Mouse (Mus musculus): ENCODE measurements around the gene Rab25. TPM values are rescaled to one million over a fixed set of nuclear protein-coding genes. Genes with fewer than 3 reads are reported as not detected.

Rab25 gene
- total RNA-seq, 1 experiment from 2014 or later: not detected

DNA sequence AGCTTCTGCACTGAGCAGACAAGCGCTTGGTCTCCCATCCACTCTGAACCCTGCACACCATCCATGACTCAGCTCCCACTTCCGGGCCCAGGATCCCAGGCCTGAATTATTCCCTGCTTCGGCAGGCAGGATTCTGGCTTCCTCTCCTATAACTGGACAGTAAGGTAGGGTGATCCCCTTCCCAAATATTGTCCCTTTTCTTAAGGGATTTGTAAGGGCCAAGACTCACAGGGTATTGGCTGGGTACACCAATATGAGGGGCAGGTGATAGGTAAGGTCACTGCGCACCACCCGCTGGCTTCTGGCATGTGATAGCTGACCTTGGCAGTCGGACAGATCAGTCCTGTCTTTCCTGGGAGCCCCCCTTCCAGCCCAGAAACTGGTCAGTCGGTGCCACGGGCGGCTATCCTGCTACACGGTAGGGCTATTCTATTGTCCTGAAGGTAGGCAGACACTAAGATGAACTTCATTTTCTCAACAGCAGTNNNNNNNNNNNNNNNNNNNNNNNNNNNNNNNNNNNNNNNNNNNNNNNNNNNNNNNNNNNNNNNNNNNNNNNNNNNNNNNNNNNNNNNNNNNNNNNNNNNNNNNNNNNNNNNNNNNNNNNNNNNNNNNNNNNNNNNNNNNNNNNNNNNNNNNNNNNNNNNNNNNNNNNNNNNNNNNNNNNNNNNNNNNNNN lies 52.2 kb downstream of the Rab25 start:
- no peak for ATAC-seq (replicated peaks; ENCODE audit: insufficient number of reproducible peaks, low FRiP score, low TSS enrichment, poor library complexity, severe bottlenecking)

DNA sequence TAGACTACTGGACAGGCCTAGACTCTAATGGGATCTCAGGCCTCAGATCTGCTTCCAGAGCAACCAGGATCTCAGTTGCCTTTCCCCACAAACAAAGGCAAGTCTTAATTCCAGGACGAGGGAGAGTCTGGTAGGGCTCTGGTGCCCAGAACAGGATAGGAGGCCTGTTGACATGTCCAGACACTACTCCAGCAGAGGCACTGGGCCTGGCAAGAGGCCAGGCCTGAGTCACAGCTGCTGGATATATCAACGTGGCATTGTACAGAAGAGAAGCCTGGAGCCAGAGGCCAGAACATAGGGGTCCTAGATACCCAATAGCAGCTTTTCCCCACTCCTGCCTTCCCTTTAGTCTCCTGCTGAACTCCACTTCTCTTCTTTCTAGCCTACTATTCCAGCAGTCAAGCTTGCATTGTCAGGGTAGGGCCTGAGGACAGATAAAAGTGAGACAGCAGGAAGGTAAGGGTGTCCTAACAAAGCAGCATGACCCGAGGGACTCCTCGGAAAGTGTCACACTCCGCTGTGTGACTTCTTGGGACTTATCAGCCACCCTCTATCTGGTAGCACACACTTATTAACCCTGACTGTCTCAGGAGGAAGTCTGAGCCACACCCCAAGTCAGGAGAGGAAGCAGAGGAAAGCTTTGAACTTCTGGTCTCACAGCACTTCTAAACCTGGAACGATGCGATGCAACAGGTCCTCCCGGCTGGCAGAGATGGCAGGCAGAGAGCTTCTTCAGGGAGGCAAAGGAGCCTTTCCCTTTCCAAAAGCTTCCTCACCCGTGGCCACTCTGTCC lies 53.1 kb downstream of the Rab25 start:
- ATAC-seq (replicated peaks; ENCODE audit: insufficient number of reproducible peaks, low FRiP score, low TSS enrichment, poor library complexity, severe bottlenecking): no peak

DNA sequence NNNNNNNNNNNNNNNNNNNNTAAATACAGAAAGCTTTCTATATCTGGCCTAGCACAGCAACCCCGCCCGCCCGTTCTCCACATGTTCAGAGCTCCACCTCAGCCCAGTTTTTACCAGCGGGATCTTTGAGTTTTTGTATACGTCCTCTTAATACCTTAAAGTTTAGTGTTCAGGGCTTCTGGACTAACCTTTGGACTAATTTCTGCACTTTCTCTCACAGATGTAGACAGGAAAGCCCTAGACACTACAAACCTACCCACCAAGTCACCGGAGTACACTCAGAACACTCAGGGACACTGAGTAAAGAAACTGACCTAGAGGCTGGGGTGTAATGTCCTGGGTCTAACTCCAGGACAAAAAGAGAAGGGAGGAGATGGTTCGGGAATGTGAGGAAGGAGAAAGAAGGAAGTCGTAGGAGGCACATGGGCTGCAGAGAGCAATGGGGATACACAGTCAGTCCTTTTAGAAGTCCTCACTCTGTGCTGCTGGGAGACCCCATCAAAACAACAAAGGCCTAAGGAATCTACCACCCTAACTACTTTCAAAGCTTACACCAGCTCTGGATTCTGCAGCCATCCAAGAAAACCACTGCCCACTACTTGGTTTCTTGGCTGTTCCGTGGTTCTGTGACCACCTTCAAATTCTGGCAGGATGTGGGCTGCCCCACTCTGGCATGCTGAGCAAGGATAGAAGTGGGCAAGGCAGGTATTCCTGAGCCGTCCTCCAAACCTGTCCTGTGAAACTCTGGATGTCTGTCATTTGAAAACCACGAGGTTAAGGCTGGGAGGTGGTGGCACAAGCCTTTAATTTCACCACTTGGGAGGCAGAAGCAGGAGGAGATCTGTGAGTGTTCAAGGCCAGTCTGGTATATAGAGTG lies 54.2 kb downstream of the Rab25 start:
- ATAC-seq (replicated peaks; ENCODE audit: insufficient number of reproducible peaks, low FRiP score, low TSS enrichment, poor library complexity, severe bottlenecking): no peak

Other genes starting within 250 kb of the Rab25 start
- gene Glmp, start 223.3 kb downstream of the Rab25 start, total RNA-seq (2017): 12.1 to 34.5 TPM (median 17.5 TPM) in 3 replicates
- gene Tmem79, start 212.2 kb downstream of the Rab25 start, total RNA-seq (2017): 0.49 to 1.8 TPM in 2 of 3 replicates, not detected in the other
- gene Smg5, start 212.0 kb downstream of the Rab25 start, total RNA-seq (2017): 40.5 to 64.7 TPM (median 48.7 TPM) in 3 replicates
- 1.6 TPM in 1 of 3 replicates, not detected in the others for gene Paqr6, start 183.7 kb downstream of the Rab25 start, total RNA-seq (2017)
- gene Bglap3, start 175.6 kb downstream of the Rab25 start, total RNA-seq (2017): not detected in 3 replicates
- gene Bglap2, start 169.6 kb downstream of the Rab25 start, total RNA-seq (2017): not detected in 3 replicates
- not detected in 3 replicates for gene Bglap, start 163.8 kb downstream of the Rab25 start, total RNA-seq (2017)
- gene Pmf1, start 138.0 kb downstream of the Rab25 start, total RNA-seq (2017): 14.2 to 29.8 TPM (median 14.4 TPM) in 3 replicates
- gene Slc25a44, start 123.2 kb downstream of the Rab25 start, total RNA-seq (2017): 11.4 to 19.2 TPM (median 15.5 TPM) in 3 replicates
- gene Sema4a, start 87.1 kb downstream of the Rab25 start, total RNA-seq (2017): 41.3 to 161 TPM (median 62.1 TPM) in 3 replicates
- 28.1 to 43.4 TPM (median 40.8 TPM) in 3 replicates for gene Lmna, start 38.3 kb downstream of the Rab25 start, total RNA-seq (2017)
- gene Mex3a, start 15.9 kb downstream of the Rab25 start, total RNA-seq (2017): 0.19 to 0.39 TPM in 2 of 3 replicates, not detected in the other
- 61.5 to 63.7 TPM (median 63.2 TPM) in 3 replicates for gene Lamtor2, start 4.8 kb upstream of the Rab25 start, total RNA-seq (2017)
- 14.7 to 25.7 TPM (median 19.6 TPM) in 3 replicates for gene Ubqln4, start 5.5 kb upstream of the Rab25 start, total RNA-seq (2017)
- gene Ssr2, start 27.6 kb upstream of the Rab25 start, total RNA-seq (2017): 23.2 to 70.0 TPM (median 35.5 TPM) in 3 replicates
- gene Arhgef2, start 57.7 kb upstream of the Rab25 start, total RNA-seq (2017): 88.9 to 183 TPM (median 90.0 TPM) in 3 replicates
- not detected in 3 replicates for gene Rxfp4, start 104.8 kb upstream of the Rab25 start, total RNA-seq (2017)
- 82.8 to 120 TPM (median 89.3 TPM) in 3 replicates for gene Khdc4, start 137.5 kb upstream of the Rab25 start, total RNA-seq (2017)
- gene Rit1, start 168.5 kb upstream of the Rab25 start, total RNA-seq (2017): 49.6 to 61.6 TPM (median 59.0 TPM) in 3 replicates
- gene Syt11, start 226.9 kb upstream of the Rab25 start, total RNA-seq (2017): 3.3 to 9.0 TPM (median 3.9 TPM) in 3 replicates

All from monocyte, adult 5-6 weeks (primary cell).